Mouse (Mus musculus) retina, embryonic 14.5 days (tissue): ENCODE measurements around the gene Snx29.

Experiments
- DNase-seq: peaks from one replicate; pipeline ENCODE4 v3.0.0-alpha.2; 2015; ENCODE audit warnings: low spot score

Gene Snx29

GRCm38 (mm10) chr16:11783337-11783736 is 460.6 kb downstream of the Snx29 start:
- no peak for DNase-seq

GRCm38 (mm10) chr16:11784354-11784753 is 461.6 kb downstream of the Snx29 start:
- DNase-seq = no peak

- DNase-seq = no peak
Observed at GRCm38 (mm10) chr16:11785806-11786205, 463.1 kb downstream of the Snx29 start.

- DNase-seq = no peak
Observed at GRCm38 (mm10) chr16:11790476-11790875, 467.8 kb downstream of the Snx29 start.

GRCm38 (mm10) chr16:11793391-11793790 is 470.7 kb downstream of the Snx29 start:
- DNase-seq = peak; percentile 51

GRCm38 (mm10) chr16:11794628-11795027 is 471.9 kb downstream of the Snx29 start:
- DNase-seq = no peak

- no peak for DNase-seq
Observed at GRCm38 (mm10) chr16:11795758-11796460, 473.2 kb downstream of the Snx29 start.

- no peak for DNase-seq
Observed at GRCm38 (mm10) chr16:11801960-11802539, 479.3 kb downstream of the Snx29 start.
